Comparison of ENCODE assay signal across 8 mouse cellular contexts in genomic region chr8:46639010-46639571, GRCm38 (mm10). TPM values are rescaled to one million over a fixed set of nuclear protein-coding genes. Genes with fewer than 3 reads are reported as not detected.
DNase-seq lines count a peak whose midpoint lies in the region; ATAC-seq lines count a peak whose summit lies in the region.

No protein-coding gene starts in this region.

- H3K4me1 ChIP-seq in neural tube, embryonic 13.5 days (replicated peaks) = no peaks in the 10 kb centered on the region
- H3K4me1 ChIP-seq in kidney, embryonic 14.5 days (ENCODE audit: control insufficient read depth, insufficient read depth, low read length) = no peaks in the 10 kb centered on the region

- 50% methylated on average over 6 of the region's 6 CpGs for WGBS in neural tube, embryonic 13.5 days
- WGBS in kidney, embryonic 14.5 days = 63% methylated on average over 6 of the region's 6 CpGs

- H3K27me3 ChIP-seq in neural tube, embryonic 13.5 days = no peaks in the 10 kb centered on the region
- no peaks in the 10 kb centered on the region for H3K27me3 ChIP-seq in kidney, embryonic 14.5 days (ENCODE audit: control insufficient read depth, insufficient read depth, low read length)

- H3K4me3 ChIP-seq in neural tube, embryonic 13.5 days = no peak overlapping the region
- no peak overlapping the region for H3K4me3 ChIP-seq in kidney, embryonic 14.5 days (ENCODE audit: low read length)

- no peak overlapping the region for H3K4me2 ChIP-seq in neural tube, embryonic 13.5 days
- H3K4me2 ChIP-seq in kidney, embryonic 14.5 days (replicated peaks; ENCODE audit: low read depth, low read length) = no peak overlapping the region

- peak overlapping the region; percentile 50; the same call in 1 of the 2 replicates for H3K27ac ChIP-seq in neural tube, embryonic 13.5 days (replicated peaks)
- H3K27ac ChIP-seq in kidney, embryonic 14.5 days (ENCODE audit: low read depth, low read length) = 0 out of 2 replicates have a peak overlapping the region, but pooled peaks have one; percentile 32

- no peak for DNase-seq in neural tube, embryonic 10.5 days (ENCODE audit: extremely low spot score, low spot score)
- DNase-seq in cerebellum, adult 11 months = peak; percentile 29
- peak; percentile 53 for DNase-seq in heart, adult 8-10 months (ENCODE audit: low spot score)
- DNase-seq in lung, postnatal 10 days = peak; percentile 74
- no peak for DNase-seq in spleen, adult 12 weeks (ENCODE audit: low spot score)

- H3K9me3 ChIP-seq in neural tube, embryonic 13.5 days = no peaks in the 10 kb centered on the region
- H3K9me3 ChIP-seq in kidney, embryonic 14.5 days (ENCODE audit: control insufficient read depth, low read length) = no peaks in the 10 kb centered on the region

- peak; percentile 85 for ATAC-seq in neural tube, embryonic 13.5 days (ENCODE audit: low read depth)
- no peak; the same call in 1 of the 2 replicates for ATAC-seq in kidney, embryonic 14.5 days (ENCODE audit: low FRiP score, low TSS enrichment)
- no peak for ATAC-seq in erythroblast, adult 5-6 weeks (replicated peaks; ENCODE audit: low FRiP score, poor library complexity, severe bottlenecking)

- peaks cover 64% of the 10 kb centered on the region for H3K36me3 ChIP-seq in neural tube, embryonic 13.5 days
- H3K36me3 ChIP-seq in kidney, embryonic 14.5 days (ENCODE audit: control insufficient read depth, insufficient read depth, low read length) = peaks cover 40% of the 10 kb centered on the region

- H3K9ac ChIP-seq in neural tube, embryonic 13.5 days = no peak overlapping the region
- no peak overlapping the region for H3K9ac ChIP-seq in kidney, embryonic 14.5 days (ENCODE audit: low read depth, low read length)

RNA-seq across cellular contexts. Expression of gene Casp3, which starts 22.0 kb away (rescaled TPM):
- 213 and 218 TPM in 2 replicates for polyA plus RNA-seq in neural tube, embryonic 13.5 days (2015; fragmentation: Nextera tagmentation; extraction: Ambion mirVana)
- 1 to 10 TPM; 1.8 to 3.7 (median 2.3) TPM for total RNA-seq in heart, adult 8-10 months (2022)
- 45.9 and 69.4 TPM in 2 replicates for polyA plus RNA-seq in kidney, embryonic 14.5 days (2014; fragmentation: Nextera tagmentation; extraction: Ambion mirVana)
- total RNA-seq in erythroblast, adult 5-6 weeks (2015; ENCODE audit: low replicate concordance) = 18.4 and 31.5 TPM in 2 replicates
- 39.3 and 41.9 TPM in 2 replicates for total RNA-seq in erythroblast, adult 5-6 weeks (2017; ENCODE audit: low replicate concordance)

RNA-seq across cellular contexts. Expression of gene Primpol, which starts 22.1 kb away (rescaled TPM):
- 7.5 and 8.0 TPM in 2 replicates for polyA plus RNA-seq in neural tube, embryonic 13.5 days (2015; fragmentation: Nextera tagmentation; extraction: Ambion mirVana)
- 1 to 10 TPM; 1.4 to 2.0 (median 1.7) TPM for total RNA-seq in heart, adult 8-10 months (2022)
- 10.6 and 15.1 TPM in 2 replicates for polyA plus RNA-seq in kidney, embryonic 14.5 days (2014; fragmentation: Nextera tagmentation; extraction: Ambion mirVana)
- 3.8 and 15.2 TPM in 2 replicates for total RNA-seq in erythroblast, adult 5-6 weeks (2015; ENCODE audit: low replicate concordance)
- total RNA-seq in erythroblast, adult 5-6 weeks (2017; ENCODE audit: low replicate concordance) = 3.8 and 14.0 TPM in 2 replicates

Comparison
In these comparisons a context has a peak if more than half of its experiments do, and no peak if none do; other contexts are left out.
1. DNase-seq: peak in cerebellum, adult 11 months (single experiment), heart, adult 8-10 months (single experiment) and lung, postnatal 10 days (single experiment); none in neural tube, embryonic 10.5 days (single experiment) and spleen, adult 12 weeks (single experiment).
2. RNA of gene Casp3, which starts 22.0 kb away (total RNA-seq): 18.4 to 41.9 TPM in erythroblast, adult 5-6 weeks; 1.8 to 3.7 TPM in heart, adult 8-10 months; every median in the first group is over 4 times any median in the second.